Mouse (Mus musculus): ENCODE results near the gene Mpzl2.

The Mpzl2 gene

GRCm38 (mm10) chr9:45085741-45086690, 46.4 kb downstream of the Mpzl2 start:
- DNase-seq (ENCODE audit: low spot score), result no peak

GRCm38 (mm10) chr9:45088040-45088439, 48.4 kb downstream of the Mpzl2 start:
- DNase-seq (ENCODE audit: low spot score), result no peak

GRCm38 (mm10) chr9:45090811-45091210, 51.2 kb downstream of the Mpzl2 start:
- no peak for DNase-seq (ENCODE audit: low spot score)

- DNase-seq (ENCODE audit: low spot score), result no peak
These were observed 53.0 kb downstream of the Mpzl2 start for GRCm38 (mm10) chr9:45092641-45093040.

GRCm38 (mm10) chr9:45095149-45095937, 55.7 kb downstream of the Mpzl2 start:
- no peak for DNase-seq (ENCODE audit: low spot score)

GRCm38 (mm10) chr9:45097877-45098276, 58.3 kb downstream of the Mpzl2 start:
- no peak for DNase-seq (ENCODE audit: low spot score)

- DNase-seq (ENCODE audit: low spot score), result no peak
These were observed 58.8 kb downstream of the Mpzl2 start for GRCm38 (mm10) chr9:45098426-45098825.

- no peak for DNase-seq (ENCODE audit: low spot score)
These were observed 62.9 kb downstream of the Mpzl2 start for GRCm38 (mm10) chr9:45102528-45102927.

- no peak for DNase-seq (ENCODE audit: low spot score)
These were observed 63.8 kb downstream of the Mpzl2 start for GRCm38 (mm10) chr9:45103211-45103979.
